In genomic region chr6:137188375-137188926, GRCm38 (mm10) we compare ENCODE assay signal across 25 mouse cellular contexts. TPM values are rescaled to one million over a fixed set of nuclear protein-coding genes. Genes with fewer than 3 reads are reported as not detected.
DNase-seq lines count a peak whose midpoint lies in the region; ATAC-seq and TF ChIP-seq lines count a peak whose summit lies in the region.
"Had no signal": no experiment of that assay in that cellular context is flagged by ENCODE, and none has a peak within 500 bp of the region (broad histone marks: within the 10 kb centered on the region; RNA-seq: fewer than 3 reads in every experiment).

No protein-coding gene starts in this region.

- H3K4me3 ChIP-seq in forebrain, postnatal 0 days (ENCODE audit: low read depth, low read length), result no peak overlapping the region
- H3K4me3 ChIP-seq in forebrain, embryonic 12.5 days (replicated peaks), result no peak overlapping the region
- H3K4me3 ChIP-seq in kidney, embryonic 16.5 days (ENCODE audit: low read length), result no peak overlapping the region
- no peak overlapping the region for H3K4me3 ChIP-seq in kidney, embryonic 14.5 days (ENCODE audit: low read length)
- no peak overlapping the region for H3K4me3 ChIP-seq in neural tube, embryonic 11.5 days (ENCODE audit: low read depth, low read length)
- H3K4me3 ChIP-seq: left cerebral cortex, adult 2 months had no signal

- no peak overlapping the region for H3K27ac ChIP-seq in forebrain, postnatal 0 days (ENCODE audit: low read depth, low read length)
- no peak overlapping the region for H3K27ac ChIP-seq in forebrain, embryonic 12.5 days
- H3K27ac ChIP-seq in kidney, embryonic 16.5 days (ENCODE audit: low read length), result no peak overlapping the region
- H3K27ac ChIP-seq in kidney, embryonic 14.5 days (ENCODE audit: low read depth, low read length), result no peak overlapping the region
- H3K27ac ChIP-seq in neural tube, embryonic 11.5 days (ENCODE audit: low read depth, low read length), result no peak overlapping the region
- H3K27ac ChIP-seq: left cerebral cortex, adult 2 months; stomach, postnatal 0 days had no signal

- H3K9ac ChIP-seq in forebrain, postnatal 0 days, result no peak overlapping the region
- no peak overlapping the region for H3K9ac ChIP-seq in forebrain, embryonic 12.5 days
- no peak overlapping the region for H3K9ac ChIP-seq in kidney, embryonic 16.5 days (replicated peaks; ENCODE audit: low read length)
- H3K9ac ChIP-seq in kidney, embryonic 14.5 days (ENCODE audit: low read depth, low read length), result no peak overlapping the region
- H3K9ac ChIP-seq in neural tube, embryonic 11.5 days (ENCODE audit: low read length), result no peak overlapping the region
- H3K9ac ChIP-seq: liver, postnatal 0 days had no signal

- WGBS in forebrain, postnatal 0 days, result 64% methylated on average over 11 of the region's 11 CpGs
- WGBS in forebrain, embryonic 12.5 days, result 69% methylated on average over 11 of the region's 11 CpGs
- 22% methylated on average over 11 of the region's 11 CpGs for WGBS in kidney, embryonic 16.5 days
- WGBS in kidney, embryonic 14.5 days, result 29% methylated on average over 11 of the region's 11 CpGs
- WGBS in neural tube, embryonic 11.5 days, result 40% methylated on average over 11 of the region's 11 CpGs

- DNase-seq in forebrain, postnatal 0 days, result no peak
- no peak for DNase-seq in neural tube, embryonic 11.5 days (ENCODE audit: low spot score)
- DNase-seq in neural tube, embryonic 10.5 days (ENCODE audit: extremely low spot score, low spot score), result no peak
- DNase-seq: adrenal gland, postnatal 36 days; cerebellum, adult 2 months; heart, postnatal 10 days; kidney, adult 2 months; kidney, postnatal 36 days; layer of hippocampus, adult 9-11 months; left cerebral cortex, postnatal 4 days; liver; liver, postnatal 0 days; right cerebral cortex, postnatal 4 days had no signal

- no peaks in the 10 kb centered on the region for H3K27me3 ChIP-seq in forebrain, postnatal 0 days (ENCODE audit: insufficient read depth, low read length)
- H3K27me3 ChIP-seq in forebrain, embryonic 12.5 days, result no peaks in the 10 kb centered on the region
- no peaks in the 10 kb centered on the region for H3K27me3 ChIP-seq in kidney, embryonic 16.5 days (ENCODE audit: insufficient read depth, low read length)
- no peaks in the 10 kb centered on the region for H3K27me3 ChIP-seq in kidney, embryonic 14.5 days (ENCODE audit: control insufficient read depth, insufficient read depth, low read length)
- H3K27me3 ChIP-seq in neural tube, embryonic 11.5 days (ENCODE audit: control insufficient read depth, insufficient read depth, low read length), result no peaks in the 10 kb centered on the region
- H3K27me3 ChIP-seq: CH12.LX had no signal

- H3K4me2 ChIP-seq in forebrain, postnatal 0 days (ENCODE audit: low read depth), result no peak overlapping the region
- no peak overlapping the region for H3K4me2 ChIP-seq in forebrain, embryonic 12.5 days
- H3K4me2 ChIP-seq in kidney, embryonic 16.5 days (replicated peaks; ENCODE audit: low read depth, low read length), result no peak overlapping the region
- no peak overlapping the region for H3K4me2 ChIP-seq in kidney, embryonic 14.5 days (replicated peaks; ENCODE audit: low read depth, low read length)
- no peak overlapping the region for H3K4me2 ChIP-seq in neural tube, embryonic 11.5 days (ENCODE audit: low read depth)
- H3K4me2 ChIP-seq: heart, embryonic 11.5 days had no signal

- TF ChIP-seq CTCF in forebrain, postnatal 0 days (IDR thresholded peaks at IDR 0.05; ENCODE audit: low read depth), result no peak

- no peaks in the 10 kb centered on the region for H3K9me3 ChIP-seq in forebrain, postnatal 0 days (ENCODE audit: low read length)
- H3K9me3 ChIP-seq in forebrain, embryonic 12.5 days, result no peaks in the 10 kb centered on the region
- no peaks in the 10 kb centered on the region for H3K9me3 ChIP-seq in kidney, embryonic 16.5 days (ENCODE audit: low read length)
- no peaks in the 10 kb centered on the region for H3K9me3 ChIP-seq in kidney, embryonic 14.5 days (ENCODE audit: control insufficient read depth, low read length)
- H3K9me3 ChIP-seq in neural tube, embryonic 11.5 days (ENCODE audit: control insufficient read depth, low read length), result no peaks in the 10 kb centered on the region

- H3K36me3 ChIP-seq in forebrain, postnatal 0 days (ENCODE audit: insufficient read depth), result no peaks in the 10 kb centered on the region
- no peaks in the 10 kb centered on the region for H3K36me3 ChIP-seq in forebrain, embryonic 12.5 days (replicated peaks)
- no peaks in the 10 kb centered on the region for H3K36me3 ChIP-seq in kidney, embryonic 16.5 days (ENCODE audit: insufficient read depth, low read length)
- no peaks in the 10 kb centered on the region for H3K36me3 ChIP-seq in kidney, embryonic 14.5 days (ENCODE audit: control insufficient read depth, insufficient read depth, low read length)
- H3K36me3 ChIP-seq in neural tube, embryonic 11.5 days (ENCODE audit: control insufficient read depth, insufficient read depth, low read length), result no peaks in the 10 kb centered on the region

- H3K4me1 ChIP-seq in forebrain, postnatal 0 days (ENCODE audit: insufficient read depth), result peaks cover 3% of the 10 kb centered on the region; the same call in 1 of the 2 replicates
- H3K4me1 ChIP-seq in forebrain, embryonic 12.5 days, result no peaks in the 10 kb centered on the region
- no peaks in the 10 kb centered on the region for H3K4me1 ChIP-seq in kidney, embryonic 16.5 days (ENCODE audit: insufficient read depth, low read length)
- H3K4me1 ChIP-seq in kidney, embryonic 14.5 days (ENCODE audit: control insufficient read depth, insufficient read depth, low read length), result no peaks in the 10 kb centered on the region
- H3K4me1 ChIP-seq in neural tube, embryonic 11.5 days (ENCODE audit: control insufficient read depth, insufficient read depth, low read length), result no peaks in the 10 kb centered on the region; the same call in 1 of the 2 replicates

- ATAC-seq in forebrain, postnatal 0 days, result peak; percentile 27; the same call in 1 of the 2 replicates
- no peak for ATAC-seq in forebrain, embryonic 12.5 days (ENCODE audit: low FRiP score)
- peak; percentile 67; the same call in 1 of the 2 replicates for ATAC-seq in kidney, embryonic 16.5 days (ENCODE audit: low FRiP score, low TSS enrichment)
- ATAC-seq in kidney, embryonic 14.5 days (ENCODE audit: low FRiP score, low TSS enrichment), result no peak
- peak; percentile 64; the same call in 1 of the 2 replicates for ATAC-seq in neural tube, embryonic 11.5 days (ENCODE audit: insufficient read depth, low FRiP score, low TSS enrichment)
- ATAC-seq in granulocyte monocyte progenitor cell, adult 5-6 weeks (replicated peaks; ENCODE audit: poor library complexity, severe bottlenecking), result no peak
- ATAC-seq: inflammation-experienced regulatory T-cells, adult 6 months; liver, postnatal 0 days; midbrain, embryonic 16.5 days had no signal

RNA-seq across cellular contexts. Expression of gene Rerg, which starts 18.2 kb away (rescaled TPM):
- total RNA-seq in forebrain, postnatal 0 days (2014; rRNA removed), result 2.6 and 2.8 TPM in 2 replicates
- polyA plus RNA-seq in forebrain, postnatal 0 days (2015; fragmentation: Nextera tagmentation; extraction: Ambion mirVana), result 8.7 and 12.9 TPM in 2 replicates
- 3.9 and 4.2 TPM in 2 replicates for polyA plus RNA-seq in forebrain, embryonic 12.5 days (2016; fragmentation: Nextera tagmentation; extraction: Ambion mirVana)
- 14.4 and 16.2 TPM in 2 replicates for polyA plus RNA-seq in kidney, embryonic 16.5 days (2015; fragmentation: Nextera tagmentation; extraction: Ambion mirVana)
- polyA plus RNA-seq in kidney, embryonic 14.5 days (2014; fragmentation: Nextera tagmentation; extraction: Ambion mirVana), result 8.8 and 13.2 TPM in 2 replicates
- 0.88 and 1.3 TPM in 2 replicates for polyA plus RNA-seq in neural tube, embryonic 11.5 days (2014; fragmentation: Nextera tagmentation; extraction: Ambion mirVana)
- total RNA-seq in granulocyte monocyte progenitor cell, adult 5-6 weeks (2014; fragmentation: Nextera tagmentation), result not detected in 2 replicates
- 1.6 TPM in 1 of 2 replicates, not detected in the other for total RNA-seq in granulocyte monocyte progenitor cell, adult 5-6 weeks (2017)
- total RNA-seq: CH12.LX; megakaryocyte, adult 5-6 weeks; MEL had no signal
- polyA plus RNA-seq: inflammation-experienced regulatory T-cells, adult 6 months had no signal

Comparison
In these comparisons a context has a peak if more than half of its experiments do, and no peak if none do; other contexts are left out.
1. ATAC-seq: peak in forebrain, postnatal 0 days (single experiment), kidney, embryonic 16.5 days (single experiment) and neural tube, embryonic 11.5 days (single experiment); none in forebrain, embryonic 12.5 days (single experiment), kidney, embryonic 14.5 days (single experiment) and granulocyte monocyte progenitor cell, adult 5-6 weeks (single experiment).